Mouse (Mus musculus) left cerebral cortex, postnatal 36 days (tissue): ENCODE measurements at regions not wholly inside any gene's neighbourhood (a gene's known extent, or its start where the extent isn't known, plus 50 kb on each side); places are given as distances from the start of the nearest gene placed in this dataset.
A peak's percentile ranks its signal among the peaks of the same experiment; 100 is the strongest.

Experiments
- DNase-seq, 2 experiments: peaks; one replicate each; pipeline ENCODE4 v3.0.0; 2021 to 2022; ENCODE audit warnings: low spot score in 2 of 2, mixed read lengths in 1 of 2
- intact Hi-C: fragments of 180-260 bp; cut with DNase I; formaldehyde crosslinking; loops from one replicate; pipeline ENCODE4 v1.15.1; 2025

- peak in 1 of 2 experiments; percentile 3 for DNase-seq
- intact Hi-C loops = no loop called here
These were observed 84.1 kb upstream of the Gm28269 start for GRCm38 (mm10) chrX:21828975-21829374.

GRCm38 (mm10) chrX:21809212-21809611 is 64.3 kb upstream of the Gm28269 start:
- DNase-seq = no peak
- intact Hi-C loops = no loop called here

GRCm38 (mm10) chrX:21801834-21802233 is 56.9 kb upstream of the Gm28269 start:
- intact Hi-C loops = no loop called here
- DNase-seq = no peak
